Mouse (Mus musculus): Measurements from ENCODE around the gene Oosp1. TPM values are rescaled to one million over a fixed set of nuclear protein-coding genes. Genes with fewer than 3 reads are reported as not detected.

The Oosp1 gene
- polyA plus RNA-seq, 1 experiment from 2014 or later: not detected

Other genes with a start within 250 kb of the Oosp1 start
- not detected in 2 replicates for gene Ms4a4b, start 247.6 kb downstream of the Oosp1 start, polyA plus RNA-seq (2016; fragmentation: Nextera tagmentation; extraction: Ambion mirVana)
- gene Ms4a6c, start 221.8 kb downstream of the Oosp1 start, polyA plus RNA-seq (2016; fragmentation: Nextera tagmentation; extraction: Ambion mirVana): 0.23 and 0.69 TPM in 2 replicates
- not detected in 2 replicates for gene Gm8369, start 205.2 kb downstream of the Oosp1 start, polyA plus RNA-seq (2016; fragmentation: Nextera tagmentation; extraction: Ambion mirVana)
- 0.60 and 1.1 TPM in 2 replicates for gene Ms4a6b, start 174.6 kb downstream of the Oosp1 start, polyA plus RNA-seq (2016; fragmentation: Nextera tagmentation; extraction: Ambion mirVana)
- gene Ms4a4d, start 154.3 kb downstream of the Oosp1 start, polyA plus RNA-seq (2016; fragmentation: Nextera tagmentation; extraction: Ambion mirVana): 0.31 and 0.36 TPM in 2 replicates
- 0.30 and 0.49 TPM in 2 replicates for gene Ms4a6d, start 86.3 kb downstream of the Oosp1 start, polyA plus RNA-seq (2016; fragmentation: Nextera tagmentation; extraction: Ambion mirVana)
- not detected in 2 replicates for gene Ms4a2, start 67.4 kb downstream of the Oosp1 start, polyA plus RNA-seq (2016; fragmentation: Nextera tagmentation; extraction: Ambion mirVana)
- not detected in 2 replicates for gene Ms4a3, start 50.3 kb downstream of the Oosp1 start, polyA plus RNA-seq (2016; fragmentation: Nextera tagmentation; extraction: Ambion mirVana)
- not detected in 2 replicates for gene Oosp2, start 30.6 kb downstream of the Oosp1 start, polyA plus RNA-seq (2016; fragmentation: Nextera tagmentation; extraction: Ambion mirVana)
- not detected in 2 replicates for gene Oosp3, start 5.9 kb upstream of the Oosp1 start, polyA plus RNA-seq (2016; fragmentation: Nextera tagmentation; extraction: Ambion mirVana)
- gene Gif, start 56.4 kb upstream of the Oosp1 start, polyA plus RNA-seq (2016; fragmentation: Nextera tagmentation; extraction: Ambion mirVana): not detected in 2 replicates
- gene Mrpl16, start 79.2 kb upstream of the Oosp1 start, polyA plus RNA-seq (2016; fragmentation: Nextera tagmentation; extraction: Ambion mirVana): 54.2 and 63.0 TPM in 2 replicates
- 5.6 and 6.3 TPM in 2 replicates for gene Stx3, start 128.3 kb upstream of the Oosp1 start, polyA plus RNA-seq (2016; fragmentation: Nextera tagmentation; extraction: Ambion mirVana)
- 0.06 TPM in 1 of 2 replicates, not detected in the other for gene Olfr1417, start 148.1 kb upstream of the Oosp1 start, polyA plus RNA-seq (2016; fragmentation: Nextera tagmentation; extraction: Ambion mirVana)
- gene Olfr1418, start 169.9 kb upstream of the Oosp1 start, polyA plus RNA-seq (2016; fragmentation: Nextera tagmentation; extraction: Ambion mirVana): not detected in 2 replicates
- gene Olfr1419, start 184.0 kb upstream of the Oosp1 start, polyA plus RNA-seq (2016; fragmentation: Nextera tagmentation; extraction: Ambion mirVana): not detected in 2 replicates
- gene Olfr1420, start 195.4 kb upstream of the Oosp1 start, polyA plus RNA-seq (2016; fragmentation: Nextera tagmentation; extraction: Ambion mirVana): not detected in 2 replicates
- gene Patl1, start 221.2 kb upstream of the Oosp1 start, polyA plus RNA-seq (2016; fragmentation: Nextera tagmentation; extraction: Ambion mirVana): 20.4 and 21.2 TPM in 2 replicates